Mouse (Mus musculus) heart, postnatal 25 days (tissue): ENCODE results near the gene Tmcc2. TPM values are rescaled to one million over a fixed set of nuclear protein-coding genes. Genes with fewer than 3 reads are reported as not detected.

Experiments used
- DNase-seq: peaks from one replicate; pipeline ENCODE4 v3.0.0; 2022; ENCODE audit warnings: low spot score
- intact Hi-C: fragments of 180-260 bp; cut with DNase I; formaldehyde crosslinking; loops from one replicate; pipeline ENCODE4 v1.15.1; 2025
- total RNA-seq, 2 experiments: library from RNA; stranded (reverse); gene quantifications; 2 replicates each; pipeline ENCODE4 v1.2.3; 2021

Tmcc2 gene
- total RNA-seq, 2 experiments from 2014 or later, result 17.0 to 18.5 TPM

DNA sequence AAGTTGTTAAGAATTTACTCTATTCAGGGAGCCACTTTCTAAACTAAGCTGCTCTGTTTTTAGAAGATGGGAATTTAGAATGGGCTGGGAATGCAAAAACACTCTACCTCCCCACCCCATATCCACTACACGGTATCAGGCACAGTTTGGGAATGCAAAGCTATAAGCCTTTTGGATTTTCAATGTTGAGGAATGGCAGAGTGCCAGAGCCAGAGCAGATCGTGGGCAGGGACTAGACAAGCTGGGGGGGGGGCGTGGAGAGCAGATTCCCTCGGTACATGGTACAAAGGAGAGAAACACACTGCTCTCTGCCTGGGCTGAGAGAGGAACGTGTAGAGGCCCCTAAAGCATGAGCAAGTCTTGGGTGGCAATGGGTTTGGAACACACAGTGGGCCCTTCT, 1.8 kb upstream of the Tmcc2 start:
- DNase-seq, result no peak
- intact Hi-C loops, result no loop called here

DNA sequence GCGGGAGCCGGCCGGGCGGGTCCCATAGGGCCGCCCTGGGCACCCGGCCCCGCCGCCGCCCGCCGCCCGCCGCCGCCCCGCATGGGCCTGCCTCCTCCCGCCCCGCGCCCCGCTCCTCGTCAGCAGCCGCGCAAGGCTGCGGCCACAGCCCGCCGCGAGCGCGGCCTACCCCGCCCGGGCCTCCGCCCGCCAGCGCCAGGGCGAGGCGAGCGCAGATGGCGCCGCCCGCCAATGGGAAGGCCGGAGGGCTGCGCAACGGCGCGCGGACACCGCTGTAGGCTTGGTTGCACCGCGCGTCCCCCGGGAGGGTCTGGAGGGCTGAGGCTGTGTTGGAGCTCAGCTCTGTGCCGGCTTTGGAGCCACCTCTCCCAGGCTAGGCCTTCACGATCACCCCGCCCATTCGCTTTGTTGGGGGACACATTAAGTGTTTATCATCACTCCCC, 520 bp upstream of the Tmcc2 start:
- DNase-seq, result peak; percentile 70
- intact Hi-C loops, result loop anchor here (2.0 kb wide), 2 partner anchors 25 kb away; partner anchors contain the start of gene Dstyk

GRCm38 (mm10) chr1:132389886-132390585, 1.0 kb downstream of the Tmcc2 start:
- intact Hi-C loops, result loop anchor here (2.0 kb wide), 3 partner anchors 17 to 27 kb away; partner anchors contain the start of gene Dstyk
- DNase-seq, result peak; percentile 58

DNA sequence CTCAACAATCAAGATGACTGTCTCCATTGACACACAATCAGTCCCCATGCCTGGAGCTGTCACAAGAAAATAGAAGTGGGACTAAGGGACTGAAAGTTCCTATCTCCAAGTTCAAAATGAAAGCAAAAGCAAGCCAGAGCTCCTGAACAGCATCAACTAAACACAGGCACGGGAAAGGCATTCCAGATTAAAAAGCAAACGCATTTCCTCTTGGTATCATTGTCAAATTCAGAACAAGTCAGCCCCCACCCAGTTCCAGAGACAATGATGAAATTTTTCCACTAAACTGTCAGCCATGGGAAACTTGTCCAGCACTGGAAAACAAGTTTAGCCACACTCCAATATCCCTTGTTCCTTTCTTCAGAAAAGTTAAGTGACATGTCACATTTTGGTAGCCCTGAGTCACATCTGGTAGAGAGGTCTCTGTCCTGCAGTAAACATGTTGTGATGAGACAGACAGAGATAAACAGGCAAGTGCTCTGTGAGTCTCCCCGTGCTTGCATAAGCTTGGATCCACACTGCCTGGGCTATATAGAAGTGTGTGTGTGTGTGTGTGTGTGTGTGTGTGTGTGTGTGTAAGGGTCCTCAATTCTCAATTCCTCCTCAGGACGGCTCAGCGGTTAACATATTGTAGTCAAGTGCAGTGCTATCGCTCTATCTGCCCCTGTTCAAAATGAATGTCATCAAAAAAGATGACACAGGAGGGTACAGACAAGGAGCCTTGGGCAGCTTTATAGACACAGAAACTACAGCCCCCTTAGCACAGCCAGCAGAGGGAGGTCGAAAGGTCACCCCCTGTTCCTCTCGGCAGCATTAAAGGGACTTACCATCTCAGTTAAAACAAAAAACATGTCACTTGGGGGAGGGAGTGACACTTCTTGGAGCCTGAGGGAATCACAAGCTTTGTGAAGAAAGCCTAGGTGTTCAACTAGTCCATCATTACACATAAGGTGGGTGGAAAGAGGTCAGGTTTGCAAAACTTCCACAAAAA, 2.0 kb downstream of the Tmcc2 start:
- DNase-seq, result no peak
- intact Hi-C loops, result loop anchor here (2.0 kb wide), 1 partner anchor 16 kb away; no protein-coding TSS in a partner anchor

GRCm38 (mm10) chr1:132387943-132388342, 3.1 kb downstream of the Tmcc2 start:
- intact Hi-C loops, result loop anchor here (2.0 kb wide), 1 partner anchor 15 kb away; no protein-coding TSS in a partner anchor
- no peak for DNase-seq

GRCm38 (mm10) chr1:132386266-132386665, 4.8 kb downstream of the Tmcc2 start:
- DNase-seq, result no peak
- intact Hi-C loops, result no loop called here

GRCm38 (mm10) chr1:132385711-132386110, 5.4 kb downstream of the Tmcc2 start:
- intact Hi-C loops, result no loop called here

GRCm38 (mm10) chr1:132385266-132385665, 5.8 kb downstream of the Tmcc2 start:
- DNase-seq, result no peak
- intact Hi-C loops, result no loop called here

More at GRCm38 (mm10) chr1:132385711-132386110, 5.4 kb downstream of the Tmcc2 start:
- DNase-seq, result no peak

DNA sequence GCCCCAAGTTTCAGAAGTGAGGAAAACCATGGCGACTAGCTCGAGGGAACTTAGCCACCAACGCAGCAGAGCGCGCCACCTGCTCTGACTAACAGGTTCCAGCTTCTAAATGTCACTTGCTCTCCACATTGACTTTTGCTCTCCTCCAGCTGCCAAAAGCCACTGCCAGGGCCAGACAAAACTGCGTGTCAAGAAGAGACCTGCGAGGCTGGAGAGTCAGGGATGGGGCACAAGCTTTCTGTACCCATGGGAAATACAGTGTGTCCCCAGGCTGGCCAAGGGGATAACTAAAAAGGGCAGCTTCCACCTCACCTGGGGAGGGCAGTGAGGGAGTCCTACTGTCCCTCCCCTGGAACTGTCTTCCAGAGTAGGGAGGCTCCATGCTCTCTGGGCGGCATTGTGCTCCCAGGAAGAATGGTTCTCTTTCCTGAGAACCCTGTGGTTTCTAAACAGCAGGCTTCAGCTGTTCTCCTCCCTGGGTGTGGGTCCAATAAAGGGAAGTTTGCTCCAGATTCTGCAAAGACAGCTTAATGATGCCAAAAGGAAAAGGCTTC, 7.0 kb downstream of the Tmcc2 start:
- intact Hi-C loops, result no loop called here
- DNase-seq, result peak; percentile 50

- no peak for DNase-seq
- intact Hi-C loops, result no loop called here
Observed at GRCm38 (mm10) chr1:132381929-132382328, 9.2 kb downstream of the Tmcc2 start.

- intact Hi-C loops, result no loop called here
- DNase-seq, result no peak
Observed at GRCm38 (mm10) chr1:132380550-132381100, 10.5 kb downstream of the Tmcc2 start.

GRCm38 (mm10) chr1:132377811-132378210, 13.3 kb downstream of the Tmcc2 start:
- intact Hi-C loops, result no loop called here
- DNase-seq, result no peak

- peak; percentile 46 for DNase-seq
- intact Hi-C loops, result no loop called here
Observed at GRCm38 (mm10) chr1:132377055-132377365, 14.1 kb downstream of the Tmcc2 start.

DNA sequence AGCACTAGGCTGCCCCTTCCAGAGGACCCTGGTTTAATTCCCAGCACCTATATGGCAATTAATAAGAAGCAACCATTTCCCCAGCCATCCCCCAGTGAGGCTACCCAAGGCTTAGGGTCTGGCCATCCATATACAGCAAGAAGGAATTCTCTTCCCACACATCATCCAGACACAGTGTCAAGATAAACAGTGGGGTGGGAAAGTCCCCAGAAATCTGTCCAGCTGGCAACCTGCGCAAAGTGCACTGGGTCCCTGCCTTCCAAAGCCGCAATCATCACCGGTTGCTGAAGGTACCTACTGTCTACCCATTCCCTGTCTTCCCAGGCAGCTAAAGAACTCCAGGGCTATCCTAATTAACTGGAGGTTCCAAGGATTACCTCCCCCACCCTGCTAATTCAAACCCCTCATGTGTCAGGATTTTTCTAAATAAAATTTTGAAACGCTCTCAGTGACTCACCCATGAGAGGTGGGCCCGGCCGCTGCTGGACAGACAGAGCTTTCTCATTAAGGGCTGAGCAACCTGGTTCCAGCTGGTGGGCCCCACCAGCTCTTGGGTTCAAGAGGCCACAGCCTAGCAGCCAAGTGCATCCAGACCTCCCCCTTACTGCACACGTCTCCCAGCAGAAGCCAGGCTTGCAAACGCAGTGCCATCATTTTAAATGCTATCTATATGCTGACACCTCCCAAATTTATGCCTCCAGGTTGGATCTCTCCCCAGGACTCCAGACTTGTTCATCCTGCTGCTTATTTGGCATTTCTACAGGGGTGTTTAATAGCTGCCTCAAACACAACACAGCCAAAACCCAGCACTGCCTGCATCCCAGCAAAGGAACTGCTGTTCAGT, 14.6 kb downstream of the Tmcc2 start:
- no peak for DNase-seq
- intact Hi-C loops, result no loop called here

GRCm38 (mm10) chr1:132375256-132375655, 15.8 kb downstream of the Tmcc2 start:
- intact Hi-C loops, result no loop called here
- no peak for DNase-seq

- intact Hi-C loops, result loop anchor here (5.0 kb wide), 1 partner anchor 217 kb away; no protein-coding TSS in a partner anchor
Observed at GRCm38 (mm10) chr1:132374873-132375244, 16.2 kb downstream of the Tmcc2 start.

GRCm38 (mm10) chr1:132374140-132374872, 16.8 kb downstream of the Tmcc2 start:
- DNase-seq, result no peak

More at GRCm38 (mm10) chr1:132374873-132375244, 16.2 kb downstream of the Tmcc2 start:
- DNase-seq, result no peak

GRCm38 (mm10) chr1:132372896-132373534, 18.1 kb downstream of the Tmcc2 start:
- intact Hi-C loops, result loop anchor here (2.0 to 5.0 kb wide), 2 partner anchors 16 to 219 kb away; no protein-coding TSS in a partner anchor
- no peak for DNase-seq

More at GRCm38 (mm10) chr1:132374140-132374872, 16.8 kb downstream of the Tmcc2 start:
- intact Hi-C loops, result loop anchor here (5.0 kb wide), 1 partner anchor 218 kb away; no protein-coding TSS in a partner anchor
